Mouse (Mus musculus) cerebellum, adult 2 months (tissue): ENCODE measurements at regions not wholly inside any gene's neighbourhood (a gene's known extent, or its start where the extent isn't known, plus 50 kb on each side); places are given as distances from the start of the nearest gene placed in this dataset.

Experiments
- DNase-seq, 2 experiments: peaks; one replicate each; pipeline ENCODE4 v3.0.0; 2021
- H3K27ac ChIP-seq: fragments of 200-500 bp; 2 replicates; pipeline ENCODE4 v1.5.1; 2012; ENCODE audit warnings: low read length, control low read depth, inconsistent platforms; ENCODE audit not compliant: insufficient read depth
- H3K27me3 ChIP-seq: fragments of 200-500 bp; 2 replicates; pipeline ENCODE4 v1.6.1; 2012; ENCODE audit warnings: inconsistent platforms, mild to moderate bottlenecking, low read length, moderate library complexity; ENCODE audit not compliant: control insufficient read depth, insufficient read depth
- H3K4me1 ChIP-seq: fragments of 200-500 bp; 2 replicates; pipeline ENCODE4 v1.6.1; 2011; ENCODE audit warnings: low read length; ENCODE audit not compliant: control insufficient read depth, insufficient read depth
- H3K4me3 ChIP-seq: fragments of 200-500 bp; replicated peaks from 2 replicates; pipeline ENCODE3; 2011; ENCODE audit warnings: mild to moderate bottlenecking, low read depth, low read length, control low read depth; ENCODE audit not compliant: insufficient read depth
- CTCF ChIP-seq: fragments of 200-500 bp; IDR thresholded peaks from 2 replicates; pipeline ENCODE4 v1.5.1; 2011; ENCODE audit warnings: low read depth, mild to moderate bottlenecking, control low read depth, low read length, moderate library complexity, borderline replicate concordance; ENCODE audit not compliant: insufficient read depth
- POLR2A ChIP-seq: fragments of 200-500 bp; IDR thresholded peaks from 2 replicates; pipeline ENCODE4 v1.6.1; 2011; ENCODE audit warnings: low read length, control low read depth, borderline replicate concordance; ENCODE audit not compliant: insufficient read depth
- WGBS: fragments of 180-500 bp; shearing (Covaris S2); methylation state at CpG from one replicate; pipeline ENCODE4 v1.1.7; 2018; 5-methylcytosine and 5-hydroxymethylcytosine counted together

- no peak for TF ChIP-seq POLR2A
- no peak for TF ChIP-seq CTCF
- Histone ChIP-seq H3K4me1 (no peaks in the 10 kb centered on the region), H3K4me3 (no peak overlapping the region), H3K27me3 (no peaks in the 10 kb centered on the region), H3K27ac (no peak overlapping the region)
- DNase-seq: no peak
- 95% methylated on average over 8 of the region's 8 CpGs for WGBS
Measured at GRCm38 (mm10) chr2:61377756-61378155, 200.6 kb upstream of the Tank start.

DNA sequence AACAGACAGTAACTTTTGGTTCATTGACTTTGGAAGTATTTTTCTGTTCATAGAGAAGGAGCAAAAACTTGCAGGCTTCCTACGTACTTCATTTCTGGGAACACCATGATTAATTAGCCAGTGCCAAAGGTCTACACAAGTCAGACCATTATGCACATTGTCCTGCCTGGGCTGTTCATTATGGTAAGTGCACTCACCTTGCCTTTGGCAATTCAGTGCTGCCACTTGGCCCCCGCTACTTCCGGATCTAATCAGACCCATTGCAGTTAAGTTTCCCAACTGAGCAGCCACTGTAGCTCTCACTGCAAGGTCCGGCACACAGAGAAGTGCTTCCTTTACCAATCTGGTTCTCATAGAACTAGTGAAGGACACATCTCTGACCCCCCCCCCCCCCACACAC is 215.8 kb upstream of the Tank start:
- H3K4me1 ChIP-seq: no peaks in the 10 kb centered on the region
- TF ChIP-seq POLR2A (no peak), CTCF (no peak)
- WGBS: 99% methylated on average over 4 of the region's 4 CpGs
- H3K4me3 ChIP-seq: no peak overlapping the region
- no peaks in the 10 kb centered on the region for H3K27me3 ChIP-seq
- H3K27ac ChIP-seq: no peak overlapping the region
- no peak for DNase-seq

DNA sequence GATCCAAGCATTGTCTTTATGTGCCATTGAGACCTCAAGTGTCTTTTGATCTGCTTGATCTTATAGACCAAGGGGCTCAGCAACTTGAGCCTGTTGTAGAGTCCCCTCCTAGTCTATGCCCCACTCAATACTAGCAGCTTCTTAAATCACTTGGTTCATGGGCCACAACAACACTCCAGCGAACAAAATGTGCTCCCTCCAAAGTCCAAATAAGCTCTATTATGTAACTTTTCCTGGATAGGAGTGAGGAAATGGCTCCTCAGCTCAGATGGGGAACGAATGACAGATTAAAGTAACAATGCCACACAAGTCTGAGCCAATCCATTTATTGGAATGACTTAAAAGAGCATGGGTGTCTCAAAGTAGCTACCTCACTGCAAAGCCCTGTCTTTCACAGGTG is 217.0 kb upstream of the Tank start:
- no peak for DNase-seq
- Histone ChIP-seq H3K4me3 (no peak overlapping the region), H3K27ac (no peak overlapping the region), H3K4me1 (no peaks in the 10 kb centered on the region), H3K27me3 (no peaks in the 10 kb centered on the region)
- WGBS: 86% methylated on average over 2 of the region's 2 CpGs
- TF ChIP-seq POLR2A (no peak), CTCF (no peak)

DNA sequence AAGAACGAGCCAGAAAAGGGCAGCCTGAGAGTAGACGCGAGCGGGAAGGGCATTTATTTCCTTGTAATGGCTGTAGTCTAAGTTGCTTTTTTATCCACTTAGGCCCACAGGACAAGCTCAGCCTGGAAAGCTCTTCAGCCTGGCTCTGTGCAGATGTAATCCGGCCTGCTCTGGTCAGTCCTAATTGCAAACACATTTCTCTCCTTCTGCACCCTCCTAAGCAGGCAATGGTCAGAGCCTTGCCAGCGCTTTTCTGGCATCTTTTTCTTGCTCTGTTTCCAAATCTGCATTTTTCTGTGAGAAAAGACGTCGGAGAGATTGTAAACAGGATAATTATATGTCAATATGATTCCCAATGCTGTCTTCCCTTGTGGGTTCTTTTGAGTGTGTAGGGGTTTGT is 224.3 kb upstream of the Tank start:
- WGBS: 48% methylated on average over 8 of the region's 8 CpGs
- no peak for DNase-seq
- H3K27me3 ChIP-seq: no peaks in the 10 kb centered on the region; the same call in 1 of the 2 replicates
- no peaks in the 10 kb centered on the region for H3K4me1 ChIP-seq
- H3K27ac ChIP-seq: no peak overlapping the region
- TF ChIP-seq CTCF: no peak
- TF ChIP-seq POLR2A: no peak
- H3K4me3 ChIP-seq: no peak overlapping the region

DNA sequence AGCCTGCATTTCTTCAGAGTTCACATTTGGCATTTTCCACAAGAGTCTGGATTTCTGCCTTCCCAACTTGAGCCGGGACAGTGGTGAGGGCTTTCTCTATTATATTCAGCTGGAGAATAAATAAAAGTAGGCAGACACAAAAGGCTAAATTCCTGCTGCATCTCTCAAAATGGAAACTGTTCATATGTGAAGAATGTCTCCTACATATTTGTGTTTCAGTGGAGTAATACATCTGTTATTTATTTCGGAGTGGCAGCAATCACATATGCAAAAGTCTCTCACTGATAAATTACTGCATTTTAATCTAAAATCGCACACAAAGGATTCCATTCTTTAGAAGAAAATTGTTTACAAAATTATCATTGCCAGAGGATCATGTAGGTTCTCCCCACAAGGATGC is 230.9 kb upstream of the Tank start:
- H3K27me3 ChIP-seq: no peaks in the 10 kb centered on the region
- no peak for TF ChIP-seq POLR2A
- TF ChIP-seq CTCF: no peak
- H3K27ac ChIP-seq: no peak overlapping the region
- H3K4me3 ChIP-seq: no peak overlapping the region
- no peak for DNase-seq
- 96% methylated on average over 3 of the region's 3 CpGs for WGBS
- H3K4me1 ChIP-seq: no peaks in the 10 kb centered on the region

DNA sequence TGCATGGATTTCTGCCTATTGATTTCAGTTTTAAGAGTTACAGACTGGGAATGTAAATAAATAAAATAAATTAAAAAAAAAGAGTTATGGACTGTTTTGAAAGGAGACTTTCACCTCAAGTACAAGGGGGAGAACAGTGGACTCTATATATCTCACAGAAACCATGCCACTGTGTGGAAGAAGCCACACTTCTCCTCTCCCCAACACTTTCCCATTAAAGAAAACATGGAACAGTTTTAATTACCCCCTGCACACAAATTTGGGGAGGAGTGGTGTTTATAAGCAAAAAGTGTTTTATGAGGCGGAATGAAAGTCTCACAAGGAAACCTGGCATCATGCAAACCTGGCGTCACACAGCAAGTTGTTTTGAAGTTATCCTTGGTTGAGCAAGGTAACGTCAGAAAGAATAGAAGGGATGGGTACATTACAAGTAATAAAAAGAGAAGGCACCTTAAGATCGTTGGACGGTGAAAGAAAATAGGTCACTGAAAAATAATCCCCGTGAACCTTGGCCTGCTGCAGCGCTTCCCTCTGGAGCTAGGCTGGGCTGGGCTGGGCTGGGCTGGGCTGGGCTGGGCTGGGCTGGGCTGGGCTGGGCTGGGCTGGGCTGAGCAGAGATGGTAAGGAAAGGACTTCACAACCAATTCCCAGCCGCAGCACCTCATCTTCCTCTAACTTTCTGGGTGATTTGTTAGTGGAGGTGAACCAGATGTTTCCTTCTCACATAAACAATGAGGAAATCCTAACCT is 232.2 kb upstream of the Tank start:
- TF ChIP-seq POLR2A (no peak), CTCF (no peak)
- WGBS: 60% methylated on average over 8 of the region's 8 CpGs
- H3K4me3 ChIP-seq: no peak overlapping the region
- H3K27me3 ChIP-seq: no peaks in the 10 kb centered on the region
- H3K27ac ChIP-seq: no peak overlapping the region
- no peak for DNase-seq
- no peaks in the 10 kb centered on the region for H3K4me1 ChIP-seq

DNA sequence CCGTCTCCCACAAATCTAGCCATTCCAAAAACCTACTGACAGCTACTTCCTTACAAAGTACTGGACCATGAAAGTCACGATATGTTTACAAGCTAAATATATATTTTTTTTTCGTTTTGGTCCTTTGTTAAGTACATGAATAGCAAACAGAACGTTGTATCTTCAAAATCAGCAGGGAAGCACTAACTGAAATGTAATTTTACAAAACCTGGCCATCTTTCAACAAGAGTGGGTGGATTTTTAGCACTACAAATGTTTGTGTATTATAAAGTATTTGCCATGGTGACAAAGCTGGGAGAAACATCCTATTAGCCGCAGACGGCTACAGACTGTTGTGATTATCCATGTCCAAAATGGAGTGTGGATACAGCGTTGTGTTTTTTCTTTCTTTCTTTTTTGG is 233.1 kb upstream of the Tank start:
- WGBS: 69% methylated on average over 7 of the region's 7 CpGs

DNA sequence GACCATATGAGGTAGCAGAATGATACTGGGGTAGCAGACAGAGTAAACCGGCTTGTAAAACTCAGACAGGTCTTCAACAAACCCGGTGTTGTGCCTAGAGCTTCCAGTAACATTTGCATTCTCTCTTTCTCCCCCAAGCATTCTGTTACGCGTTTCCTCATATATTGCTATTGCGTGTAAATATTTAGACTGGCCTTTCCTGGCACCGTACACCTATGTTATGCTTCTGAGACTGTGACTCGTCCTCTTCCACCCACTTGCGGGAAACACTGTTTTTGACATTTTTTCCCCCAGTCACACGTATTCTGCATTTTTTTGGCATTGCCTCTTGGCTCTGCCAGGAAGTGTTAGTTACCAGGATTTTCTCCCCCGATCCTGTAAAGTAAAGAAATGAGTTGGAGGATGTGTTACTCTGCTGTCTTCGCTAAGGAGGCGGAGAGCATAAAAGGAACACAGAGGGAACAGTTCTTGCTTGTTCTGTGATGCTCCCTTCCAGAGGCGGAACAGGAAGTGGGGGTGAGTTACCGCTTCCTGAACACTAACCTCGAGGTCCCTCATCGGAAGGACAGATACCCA is 233.7 kb upstream of the Tank start:
- no peak for TF ChIP-seq POLR2A
- TF ChIP-seq CTCF: no peak
- Histone ChIP-seq H3K27ac (no peak overlapping the region), H3K4me1 (no peaks in the 10 kb centered on the region), H3K4me3 (no peak overlapping the region), H3K27me3 (no peaks in the 10 kb centered on the region)
- 86% methylated on average over 16 of the region's 16 CpGs for WGBS
- no peak for DNase-seq

More for the DNA sequence above, 233.1 kb upstream of the Tank start:
- TF ChIP-seq POLR2A: no peak
- TF ChIP-seq CTCF: no peak
- no peak overlapping the region for H3K4me3 ChIP-seq
- H3K27me3 ChIP-seq: no peaks in the 10 kb centered on the region
- no peak for DNase-seq
- no peak overlapping the region for H3K27ac ChIP-seq
- no peaks in the 10 kb centered on the region for H3K4me1 ChIP-seq
